Mouse (Mus musculus) forebrain, embryonic 12.5 days (tissue): Measurements from ENCODE around the gene Gm20792. TPM values are rescaled to one million over a fixed set of nuclear protein-coding genes. Genes with fewer than 3 reads are reported as not detected.
"Not testable (repeated sequence)": the region's sequence is repeated elsewhere in the genome, so short reads cannot be mapped to it uniquely, and the experiment has no call there.

Source experiments
- ATAC-seq: fragments of 200-750 bp; cut with Nextera tagmentation; 2 replicates; pipeline ENCODE4 v1.8.0; 2017; ENCODE audit warnings: moderate TSS enrichment; ENCODE audit not compliant: low FRiP score
- H3K27ac ChIP-seq: fragments of 300-500 bp; sonication (generic); 2 replicates; pipeline ENCODE4 v1.5.1; 2016; ENCODE audit warnings: mild to moderate bottlenecking
- H3K27me3 ChIP-seq: fragments of 300-500 bp; sonication (generic); 2 replicates; pipeline ENCODE4 v1.6.1; 2016; ENCODE audit warnings: mild to moderate bottlenecking
- H3K36me3 ChIP-seq: fragments of 300-500 bp; sonication (generic); replicated peaks from 2 replicates; pipeline ENCODE4 v1.6.1; 2016; ENCODE audit warnings: mild to moderate bottlenecking
- H3K4me1 ChIP-seq: fragments of 300-500 bp; sonication (generic); 2 replicates; pipeline ENCODE4 v1.6.1; 2016
- H3K4me2 ChIP-seq: fragments of 300-500 bp; sonication (generic); 2 replicates; pipeline ENCODE4 v1.6.1; 2016; ENCODE audit warnings: mild to moderate bottlenecking, moderate library complexity
- H3K4me3 ChIP-seq: fragments of 300-500 bp; sonication (generic); replicated peaks from 2 replicates; pipeline ENCODE4 v1.5.1; 2016; ENCODE audit warnings: mild to moderate bottlenecking
- H3K9ac ChIP-seq: fragments of 300-500 bp; sonication (generic); 2 replicates; pipeline ENCODE4 v1.6.1; 2016; ENCODE audit warnings: mild to moderate bottlenecking
- H3K9me3 ChIP-seq: fragments of 300-500 bp; sonication (generic); 2 replicates; pipeline ENCODE4 v1.6.1; 2016
- WGBS: fragments of 180-500 bp; shearing (Covaris S2); methylation state at CpG from one replicate; pipeline ENCODE4 v1.1.7; 2016; 5-methylcytosine and 5-hydroxymethylcytosine counted together
- polyA plus RNA-seq: library from polyadenylated mRNA; unstranded; fragments of >200 nt; fragmentation: Nextera tagmentation; extraction: Ambion mirVana; gene quantifications from 2 replicates; pipeline ENCODE4 v1.2.1, GENCODE M21; 2016

Gene Gm20792
- polyA plus RNA-seq, result not detected in 2 replicates

GRCm38 (mm10) chrY:48311555-48311954 is at the start of gene Gm20792:
Gene Gm20792 (plus strand): TSS chrY:48311855.
- not testable (repeated sequence) for H3K4me1 ChIP-seq, H3K9ac ChIP-seq, H3K27ac ChIP-seq, ATAC-seq, H3K9me3 ChIP-seq, H3K27me3 ChIP-seq, H3K4me3 ChIP-seq, H3K4me2 ChIP-seq, H3K36me3 ChIP-seq
- WGBS, result no CpG with 5 or more reads among the region's 8 CpGs
